Mouse (Mus musculus) forebrain, postnatal 0 days (tissue): ENCODE data around the gene Rnasek. TPM values are rescaled to one million over a fixed set of nuclear protein-coding genes. Genes with fewer than 3 reads are reported as not detected.

Source experiments
- ATAC-seq: fragments of 200-750 bp; cut with Nextera tagmentation; 2 replicates; pipeline ENCODE4 v1.8.0; 2017; ENCODE audit warnings: mild to moderate bottlenecking, moderate library complexity
- DNase-seq: peaks from one replicate; pipeline ENCODE4 v3.0.0-alpha.2; 2015
- H3K27ac ChIP-seq: fragments of 300-500 bp; sonication (generic); 2 replicates; pipeline ENCODE4 v1.5.1; 2014; ENCODE audit warnings: low read depth, mild to moderate bottlenecking, antibody characterized with exemption, low read length, moderate library complexity, mixed read lengths
- H3K27me3 ChIP-seq: fragments of 300-500 bp; sonication (generic); 2 replicates; pipeline ENCODE4 v1.6.1; 2014; ENCODE audit warnings: mild to moderate bottlenecking, low read length, mixed read lengths; ENCODE audit not compliant: insufficient read depth
- H3K36me3 ChIP-seq: fragments of 300-500 bp; sonication (generic); 2 replicates; pipeline ENCODE4 v1.6.1; 2014; ENCODE audit warnings: mild to moderate bottlenecking, moderate library complexity; ENCODE audit not compliant: insufficient read depth
- H3K4me1 ChIP-seq: fragments of 300-500 bp; sonication (generic); 2 replicates; pipeline ENCODE4 v1.6.1; 2014; ENCODE audit warnings: antibody characterized with exemption; ENCODE audit not compliant: insufficient read depth
- H3K4me2 ChIP-seq: fragments of 300-500 bp; sonication (generic); 2 replicates; pipeline ENCODE4 v1.6.1; 2014; ENCODE audit warnings: low read depth, mild to moderate bottlenecking, moderate library complexity
- H3K4me3 ChIP-seq: fragments of 300-500 bp; sonication (generic); 2 replicates; pipeline ENCODE4 v1.5.1; 2014; ENCODE audit warnings: low read depth, low read length, mixed read lengths
- H3K9ac ChIP-seq: fragments of 300-500 bp; sonication (generic); 2 replicates; pipeline ENCODE4 v1.6.1; 2014; ENCODE audit warnings: mild to moderate bottlenecking
- H3K9me3 ChIP-seq: fragments of 300-500 bp; sonication (generic); 2 replicates; pipeline ENCODE4 v1.6.1; 2016; ENCODE audit warnings: low read length
- CTCF ChIP-seq: sonication (generic); IDR thresholded peaks from 2 replicates; pipeline ENCODE4 v1.5.1; 2016; ENCODE audit warnings: antibody characterized with exemption, control low read depth, low read depth
- WGBS: fragments of 180-500 bp; shearing (Covaris S2); extraction: QIAGEN DNeasy Blood & Tissue Kit; methylation state at CpG from one replicate; pipeline ENCODE4 v1.1.7; 2014; 5-methylcytosine and 5-hydroxymethylcytosine counted together
- polyA plus RNA-seq: library from polyadenylated mRNA; unstranded; fragments of >200 nt; fragmentation: Nextera tagmentation; extraction: Ambion mirVana; gene quantifications from 2 replicates; pipeline ENCODE4 v1.2.1, GENCODE M21; 2015
- total RNA-seq: library from RNA; depleted of rRNA; stranded (reverse); fragments of >200 nt; gene quantifications from 2 replicates; pipeline ENCODE4 v1.2.3, GENCODE M21; 2014

Gene Rnasek
- total and polyA plus RNA-seq, 2 experiments from 2014 or later, result 48.0 to 544 TPM

DNA sequence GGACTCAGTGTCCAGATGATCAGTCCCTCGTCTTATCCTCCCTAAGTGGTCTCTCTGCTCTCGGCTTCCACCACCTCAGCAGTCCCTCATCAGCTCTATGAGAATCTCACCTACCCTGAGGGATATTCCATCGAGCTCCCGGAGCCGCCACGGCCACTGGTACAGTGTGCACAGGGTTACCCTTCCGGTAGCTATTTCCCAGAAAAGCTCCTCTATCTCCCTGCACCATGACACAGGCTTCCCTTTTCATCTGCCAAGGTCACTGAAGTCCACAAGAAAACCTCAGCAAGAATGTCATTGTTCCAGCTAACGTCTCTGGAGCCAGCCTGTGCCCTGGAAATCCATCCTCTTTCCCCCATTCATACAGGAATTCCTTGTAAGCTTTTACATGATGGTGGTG is 12.2 kb upstream of the Rnasek start:
- WGBS, result 85% methylated on average over 8 of the region's 8 CpGs
- no peak for TF ChIP-seq CTCF
- H3K4me3 ChIP-seq, result no peak overlapping the region
- no peak overlapping the region for H3K27ac ChIP-seq
- H3K4me1 ChIP-seq, result no peaks in the 10 kb centered on the region
- no peak overlapping the region for H3K9ac ChIP-seq
- ATAC-seq (no peak), DNase-seq (no peak)
- no peaks in the 10 kb centered on the region for H3K9me3 ChIP-seq
- no peaks in the 10 kb centered on the region for H3K36me3 ChIP-seq
- H3K27me3 ChIP-seq, result peaks cover 36% of the 10 kb centered on the region
- no peak overlapping the region for H3K4me2 ChIP-seq

DNA sequence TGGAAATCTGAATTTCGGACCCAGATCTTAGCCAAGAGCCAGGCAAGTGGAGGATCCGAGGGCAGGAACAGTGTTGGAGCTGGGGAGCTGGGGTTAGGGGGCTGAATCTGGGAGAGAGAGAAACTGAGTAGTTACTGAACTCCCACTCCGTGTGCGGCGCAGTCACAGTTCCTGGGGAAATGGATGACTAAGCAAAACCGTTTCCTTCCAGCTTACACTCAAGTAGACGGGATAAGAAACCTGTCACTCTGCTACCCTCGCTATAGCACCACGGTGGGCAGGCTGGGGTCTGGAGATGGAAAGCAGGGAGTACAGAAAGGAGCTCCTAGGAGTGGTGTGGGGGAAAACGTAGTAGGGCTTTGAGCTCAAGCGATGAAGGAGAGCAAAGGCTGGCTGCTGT is 10.5 kb upstream of the Rnasek start:
- no peaks in the 10 kb centered on the region for H3K9me3 ChIP-seq
- H3K4me1 ChIP-seq, result no peaks in the 10 kb centered on the region
- TF ChIP-seq CTCF, result no peak
- WGBS, result 77% methylated on average over 11 of the region's 11 CpGs
- peaks cover 28% of the 10 kb centered on the region for H3K27me3 ChIP-seq
- no peaks in the 10 kb centered on the region for H3K36me3 ChIP-seq
- H3K4me2 ChIP-seq, result no peak overlapping the region
- H3K27ac ChIP-seq, result no peak overlapping the region
- no peak for DNase-seq
- H3K9ac ChIP-seq, result no peak overlapping the region
- H3K4me3 ChIP-seq, result no peak overlapping the region
- no peak for ATAC-seq

DNA sequence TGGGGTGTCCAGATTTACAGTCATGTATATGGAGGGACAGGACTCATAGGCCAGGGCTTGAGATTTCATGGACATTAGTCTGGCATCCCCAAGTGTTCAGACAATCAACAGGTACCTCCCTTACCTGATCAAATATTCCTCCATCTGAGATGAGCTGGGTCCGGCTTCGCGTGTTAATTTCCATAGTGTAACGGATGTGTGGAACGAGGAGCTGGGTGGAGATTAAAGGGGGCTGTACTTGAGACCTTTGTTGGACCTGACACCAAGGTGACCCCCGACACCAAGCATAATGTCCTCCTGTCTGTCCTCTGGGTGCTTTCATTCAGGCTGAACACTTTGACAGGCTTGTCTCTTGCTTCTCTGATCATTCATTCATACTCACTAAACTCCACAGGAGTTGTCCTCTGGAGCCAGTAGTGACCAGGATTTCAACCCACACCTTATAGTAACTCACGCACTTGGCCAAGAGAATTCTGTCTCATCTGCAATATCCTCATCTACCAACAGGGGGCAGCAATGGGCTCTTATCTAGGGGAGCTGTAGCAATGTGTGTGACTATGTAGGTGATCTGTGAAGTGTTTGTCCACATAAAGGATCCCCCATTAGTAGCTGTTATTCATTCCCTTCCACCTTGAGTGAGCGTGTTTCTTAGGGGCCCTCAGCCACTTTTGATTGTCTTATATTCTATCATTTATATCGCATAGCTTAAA is 7.6 kb upstream of the Rnasek start:
- TF ChIP-seq CTCF, result peak; percentile 81

DNA sequence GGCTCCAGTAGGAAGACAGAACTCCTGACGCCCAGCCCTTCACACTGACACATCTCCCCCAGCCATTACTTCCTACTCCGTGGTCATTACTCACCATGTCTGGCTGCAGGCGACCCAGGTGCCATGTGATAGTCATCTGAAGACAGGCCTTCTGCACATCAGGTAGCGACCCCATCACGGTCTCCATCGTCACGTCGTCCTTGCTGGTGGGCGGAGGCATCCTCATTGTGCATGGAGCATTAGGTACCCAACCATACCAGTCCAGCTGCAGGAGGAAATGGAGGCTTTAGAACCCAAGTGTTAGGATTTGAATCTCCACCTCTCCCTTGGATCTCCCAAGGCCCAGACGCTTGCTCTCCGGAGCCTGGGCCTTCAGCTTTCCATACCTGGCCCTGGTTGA is 2.9 kb upstream of the Rnasek start:
- no peak overlapping the region for H3K4me2 ChIP-seq
- DNase-seq, result no peak
- no peak for ATAC-seq
- no peak overlapping the region for H3K27ac ChIP-seq
- no peak overlapping the region for H3K9ac ChIP-seq
- peaks cover 12% of the 10 kb centered on the region; the same call in 1 of the 2 replicates for H3K4me1 ChIP-seq
- H3K9me3 ChIP-seq, result no peaks in the 10 kb centered on the region
- H3K36me3 ChIP-seq, result no peaks in the 10 kb centered on the region
- TF ChIP-seq CTCF, result no peak
- no peaks in the 10 kb centered on the region for H3K27me3 ChIP-seq
- H3K4me3 ChIP-seq, result no peak overlapping the region
- 71% methylated on average over 11 of the region's 11 CpGs for WGBS

More for the DNA sequence above, 7.6 kb upstream of the Rnasek start:
- Histone ChIP-seq H3K27ac (no peak overlapping the region), H3K9ac (no peak overlapping the region), H3K9me3 (no peaks in the 10 kb centered on the region), H3K27me3 (peaks cover 2% of the 10 kb centered on the region), H3K4me3 (no peak overlapping the region), H3K36me3 (no peaks in the 10 kb centered on the region), H3K4me2 (no peak overlapping the region), H3K4me1 (no peaks in the 10 kb centered on the region)
- DNase-seq (peak; percentile 69), ATAC-seq (no peak)
- 57% methylated on average over 9 of the region's 9 CpGs for WGBS

DNA sequence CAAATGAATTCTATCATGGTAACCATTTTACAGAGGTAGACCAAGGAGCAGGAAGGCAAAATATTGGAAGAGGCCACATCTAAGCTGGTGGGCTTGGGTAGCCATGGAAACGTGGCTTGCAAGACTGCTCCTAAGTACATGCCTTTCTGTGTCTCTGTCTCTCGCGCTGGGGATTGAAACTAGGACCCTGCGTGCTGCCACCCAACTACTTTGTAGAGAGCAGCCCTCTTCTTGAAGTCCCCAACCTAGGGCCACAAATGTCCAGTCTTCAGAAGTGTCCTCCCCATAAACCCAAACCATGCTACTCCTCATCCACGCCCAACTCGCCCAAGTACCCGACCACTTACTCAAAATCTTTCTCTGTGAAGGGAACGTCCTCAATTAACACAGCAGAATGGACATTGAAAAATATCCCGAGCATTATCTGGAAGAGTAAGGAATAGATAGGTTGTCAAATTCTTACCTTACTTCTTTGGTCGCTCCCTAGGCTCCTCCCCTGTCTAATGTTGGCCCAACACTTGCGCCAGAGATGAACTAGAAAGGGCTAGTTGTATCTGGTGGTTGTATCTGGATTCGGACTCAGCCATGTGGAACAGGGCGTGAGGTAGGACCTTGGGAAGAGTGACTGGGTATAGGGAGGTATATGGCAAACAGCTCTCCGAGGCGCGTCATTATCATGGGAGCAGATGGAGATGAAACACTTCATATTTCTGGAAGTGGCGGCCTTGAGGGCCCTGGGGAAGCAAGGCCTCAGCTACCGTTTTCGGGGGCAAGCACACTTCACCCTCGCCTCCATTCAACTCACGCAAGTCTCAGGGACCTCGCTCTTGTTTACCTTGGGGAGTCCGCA is 826 bp downstream of the Rnasek start:
- ATAC-seq (peak; percentile 5; the same call in 1 of the 2 replicates), DNase-seq (no peak)
- Histone ChIP-seq H3K27ac (peak overlapping the region; percentile 96), H3K27me3 (no peaks in the 10 kb centered on the region), H3K36me3 (peaks cover 18% of the 10 kb centered on the region), H3K9ac (peak overlapping the region; percentile 92), H3K4me2 (peak overlapping the region; percentile 97), H3K4me1 (peaks cover 22% of the 10 kb centered on the region; the same call in 1 of the 2 replicates), H3K4me3 (peak overlapping the region; percentile 98), H3K9me3 (no peaks in the 10 kb centered on the region)
- no peak for TF ChIP-seq CTCF
- 11% methylated on average over 23 of the region's 23 CpGs for WGBS

DNA sequence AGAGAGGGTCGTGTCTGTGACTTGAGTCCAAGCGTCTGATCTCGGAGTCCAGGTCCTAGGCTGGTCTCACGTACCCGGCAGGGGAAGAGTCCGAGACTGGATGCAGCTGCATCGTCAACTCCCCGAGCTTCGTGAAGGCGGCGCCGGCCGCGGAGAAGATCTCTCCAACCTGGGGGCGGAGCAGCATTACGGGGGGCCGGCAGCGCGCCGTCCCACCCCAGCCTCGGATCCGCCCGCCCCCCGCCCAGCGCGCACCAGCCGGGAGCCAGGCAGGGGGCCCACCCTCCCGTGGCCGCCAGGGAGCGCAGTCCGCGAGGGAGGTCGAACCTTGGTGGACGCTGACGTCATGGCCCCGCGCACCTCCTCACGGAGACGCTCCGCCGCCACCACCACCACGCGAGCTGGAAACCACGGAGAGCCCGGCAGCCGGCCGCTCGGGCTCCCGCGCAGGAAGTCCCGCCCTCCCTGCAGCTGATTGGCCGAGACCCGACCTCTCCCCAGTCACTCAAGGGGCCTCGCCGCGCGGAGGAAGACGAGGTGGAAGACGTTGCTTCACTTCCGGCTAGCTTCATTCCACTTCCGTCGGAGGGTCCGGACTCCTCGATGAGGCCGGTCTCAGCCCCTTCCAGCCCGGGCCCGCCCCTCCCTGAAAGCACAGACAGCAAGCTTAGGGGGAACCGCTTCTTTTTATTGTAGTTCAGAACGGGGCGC is 2.0 kb downstream of the Rnasek start, which contains the start of gene 0610010K14Rik:
0610010K14Rik (minus strand) TSS at position 458 of the 711 bp plus-strand sequence.
- DNase-seq, result peak; percentile 97
- under 1% methylated on average over 64 of the region's 70 CpGs for WGBS

More for the DNA sequence above, 2.0 kb downstream of the Rnasek start, which contains the start of gene 0610010K14Rik:
- Histone ChIP-seq H3K4me2 (peak within 1 kb of the TSS; percentile 97), H3K9ac (peak within 1 kb of the TSS; percentile 92), H3K4me1 (peaks cover 22% of the 10 kb centered on the region; the same call in 1 of the 2 replicates), H3K36me3 (peaks cover 18% of the 10 kb centered on the region), H3K4me3 (peak within 1 kb of the TSS; percentile 98), H3K27ac (peak within 1 kb of the TSS; percentile 96), H3K27me3 (no peaks in the 10 kb centered on the region), H3K9me3 (no peaks in the 10 kb centered on the region)
- TF ChIP-seq CTCF, result peak; percentile 67
- ATAC-seq, result peak; percentile 95
